Mouse (Mus musculus) mouse trophoblast stem cell (cell line): Measurements from ENCODE around the gene Vwce.

Experiments used
- in situ Hi-C, 2 experiments: fragments of 300-500 bp; cut with MseI, MboI; formaldehyde crosslinking; loops; 2 replicates in 1 of 2; 3 replicates in 1 of 2; pipeline ENCODE4 v1.15.1; 2025

Gene Vwce

DNA sequence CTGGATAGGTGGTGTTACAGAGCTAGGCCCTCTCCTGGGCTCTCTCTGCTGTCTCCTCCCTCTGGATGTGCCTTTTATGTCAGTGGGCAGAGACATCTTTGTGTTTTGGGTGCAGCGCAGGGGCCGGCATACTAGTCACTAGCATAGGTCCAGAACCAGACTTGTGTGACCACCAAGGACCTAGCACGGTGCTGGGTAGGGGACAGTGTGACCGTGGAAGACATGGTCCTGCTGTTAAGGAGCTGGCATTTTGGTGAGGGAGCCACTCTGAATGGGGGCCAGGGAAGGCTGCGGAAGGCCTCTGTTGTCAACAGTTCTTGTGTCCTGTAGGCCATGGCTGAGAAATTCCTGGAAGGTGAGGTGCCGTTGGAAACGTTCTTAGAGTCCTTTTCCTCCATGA lies 78.2 kb downstream of the Vwce start:
- in situ Hi-C loops = loop anchor here (10.0 to 25.0 kb wide), 2 partner anchors 233 to 250 kb away; partner anchors contain the start of genes Ccdc86 (in 1 of the 2) and Ms4a10 (in 1 of the 2)

DNA sequence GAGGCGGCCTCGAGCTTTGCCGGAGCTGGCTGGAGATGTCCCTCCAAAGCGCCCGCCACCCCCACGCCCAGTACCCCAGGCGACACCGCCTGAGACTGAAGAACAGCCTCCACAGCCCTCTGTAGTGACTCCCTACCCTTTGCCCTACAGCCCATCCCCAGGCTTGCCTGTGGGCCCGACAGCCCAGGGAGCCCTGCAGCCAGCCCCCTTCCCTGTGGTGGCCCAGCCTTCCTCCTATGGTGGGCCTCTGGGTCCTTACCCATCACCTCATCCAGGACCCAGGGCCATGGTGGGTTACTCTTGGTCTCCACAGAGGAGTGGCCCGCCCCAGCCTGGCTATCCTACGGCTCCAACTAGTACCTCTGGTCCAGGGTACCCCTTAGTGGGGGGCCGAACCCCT lies 78.6 kb downstream of the Vwce start:
- in situ Hi-C loops = loop anchor here (10.0 to 25.0 kb wide), 2 partner anchors 232 to 250 kb away; partner anchors contain the start of genes Ccdc86 (in 1 of the 2) and Ms4a10 (in 1 of the 2)

DNA sequence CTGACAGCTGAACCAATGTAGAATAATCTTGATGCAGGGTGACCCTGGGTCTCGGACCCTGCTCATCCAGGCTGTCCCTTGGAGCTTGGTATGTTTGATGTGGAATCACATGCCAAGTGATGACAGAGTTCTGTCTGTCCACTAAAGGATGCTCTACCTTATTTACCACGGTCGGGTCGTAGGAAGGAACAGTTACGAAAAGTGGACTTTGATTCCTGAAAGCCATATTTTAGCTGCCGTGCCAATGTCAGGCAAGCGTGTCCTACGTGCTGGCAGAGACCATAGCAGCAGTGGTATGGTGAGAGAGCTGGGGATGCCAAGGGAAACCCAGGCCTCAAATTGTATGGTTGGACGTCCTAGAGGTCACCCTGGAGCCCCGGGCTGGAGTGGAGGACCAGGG lies 79.5 kb downstream of the Vwce start:
- in situ Hi-C loops = loop anchor here (10.0 to 25.0 kb wide), 2 partner anchors 231 to 249 kb away; partner anchors contain the start of genes Ccdc86 (in 1 of the 2) and Ms4a10 (in 1 of the 2)

GRCm38 (mm10) chr19:10714168-10714567 lies 80.2 kb downstream of the Vwce start:
- in situ Hi-C loops = loop anchor here (10.0 to 25.0 kb wide), 2 partner anchors 231 to 248 kb away; partner anchors contain the start of genes Ccdc86 (in 1 of the 2) and Ms4a10 (in 1 of the 2)

GRCm38 (mm10) chr19:10714682-10715475 lies 80.9 kb downstream of the Vwce start:
- in situ Hi-C loops = loop anchor here (5.0 to 25.0 kb wide), 4 partner anchors 43 to 247 kb away; partner anchors contain the start of genes Ccdc86 (in 1 of the 2) and Ms4a10 (in 1 of the 2)

- in situ Hi-C loops = loop anchor here (5.0 to 25.0 kb wide), 4 partner anchors 43 to 247 kb away; partner anchors contain the start of genes Ccdc86 (in 1 of the 2) and Ms4a10 (in 1 of the 2)
Observed at GRCm38 (mm10) chr19:10715476-10715875, 81.5 kb downstream of the Vwce start.
